Mouse (Mus musculus): ENCODE results near the gene 4930564D02Rik.
A peak's percentile ranks its signal among the peaks of the same experiment; 100 is the strongest.

Gene 4930564D02Rik

GRCm38 (mm10) chr3:105066544-105066943, at the start of gene 4930564D02Rik:
Gene 4930564D02Rik (plus strand): TSS chr3:105066844.
- DNase-seq (ENCODE audit: low spot score) = no peak

GRCm38 (mm10) chr3:105017314-105017713, 49.3 kb upstream of the 4930564D02Rik start:
- no peak for DNase-seq (ENCODE audit: low spot score)

GRCm38 (mm10) chr3:105018085-105018782, 48.4 kb upstream of the 4930564D02Rik start:
- DNase-seq (ENCODE audit: low spot score) = no peak

- DNase-seq (ENCODE audit: low spot score) = no peak
These were observed 47.9 kb upstream of the 4930564D02Rik start for GRCm38 (mm10) chr3:105018783-105019105.

GRCm38 (mm10) chr3:105019826-105020692, 46.6 kb upstream of the 4930564D02Rik start:
- DNase-seq (ENCODE audit: low spot score) = no peak

GRCm38 (mm10) chr3:105023371-105024005, 43.2 kb upstream of the 4930564D02Rik start:
- no peak for DNase-seq (ENCODE audit: low spot score)

GRCm38 (mm10) chr3:105036281-105036847, 30.3 kb upstream of the 4930564D02Rik start:
- DNase-seq (ENCODE audit: low spot score) = no peak

- no peak for DNase-seq (ENCODE audit: low spot score)
These were observed 29.3 kb upstream of the 4930564D02Rik start for GRCm38 (mm10) chr3:105037240-105037770.

- DNase-seq (ENCODE audit: low spot score) = no peak
These were observed 26.6 kb upstream of the 4930564D02Rik start for GRCm38 (mm10) chr3:105040002-105040401.

GRCm38 (mm10) chr3:105040983-105041625, 25.5 kb upstream of the 4930564D02Rik start:
- no peak for DNase-seq (ENCODE audit: low spot score)

GRCm38 (mm10) chr3:105043746-105044145, 22.9 kb upstream of the 4930564D02Rik start:
- DNase-seq (ENCODE audit: low spot score) = no peak

GRCm38 (mm10) chr3:105046870-105047269, 19.8 kb upstream of the 4930564D02Rik start:
- no peak for DNase-seq (ENCODE audit: low spot score)

GRCm38 (mm10) chr3:105047616-105048015, 19.0 kb upstream of the 4930564D02Rik start:
- no peak for DNase-seq (ENCODE audit: low spot score)

- DNase-seq (ENCODE audit: low spot score) = no peak
These were observed 16.8 kb upstream of the 4930564D02Rik start for GRCm38 (mm10) chr3:105049848-105050247.

- DNase-seq (ENCODE audit: low spot score) = no peak
These were observed 15.5 kb upstream of the 4930564D02Rik start for GRCm38 (mm10) chr3:105051103-105051502.

GRCm38 (mm10) chr3:105052171-105052936, 14.3 kb upstream of the 4930564D02Rik start:
- no peak for DNase-seq (ENCODE audit: low spot score)

GRCm38 (mm10) chr3:105052937-105053697, 13.5 kb upstream of the 4930564D02Rik start, which contains the start of gene Cttnbp2nl:
Gene Cttnbp2nl (minus strand): TSS chr3:105053146.
- peak; percentile 96 for DNase-seq (ENCODE audit: low spot score)

- DNase-seq (ENCODE audit: low spot score) = no peak
These were observed 13.0 kb upstream of the 4930564D02Rik start for GRCm38 (mm10) chr3:105053698-105054001.

GRCm38 (mm10) chr3:105054952-105055351, 11.7 kb upstream of the 4930564D02Rik start:
- peak; percentile 51 for DNase-seq (ENCODE audit: low spot score)

- DNase-seq (ENCODE audit: low spot score) = no peak
These were observed 11.0 kb upstream of the 4930564D02Rik start for GRCm38 (mm10) chr3:105055666-105056065.

All from yolk sac, embryonic 10.5 days (tissue).